Mouse (Mus musculus) hindbrain, embryonic 14.5 days (tissue): Measurements from ENCODE around the gene Smg9. TPM values are rescaled to one million over a fixed set of nuclear protein-coding genes. Genes with fewer than 3 reads are reported as not detected.

Source experiments
- ATAC-seq: fragments of 200-750 bp; cut with Nextera tagmentation; 2 replicates; pipeline ENCODE4 v1.8.0; 2017; ENCODE audit warnings: moderate number of reproducible peaks, mild to moderate bottlenecking, moderate TSS enrichment, moderate library complexity; ENCODE audit not compliant: low FRiP score
- DNase-seq: peaks from one replicate; pipeline ENCODE4 v3.0.0-alpha.2; 2015; ENCODE audit warnings: low spot score
- H3K27ac ChIP-seq: fragments of 300-500 bp; sonication (generic); 2 replicates; pipeline ENCODE4 v1.5.1; 2014; ENCODE audit warnings: mild to moderate bottlenecking, moderate library complexity
- H3K27me3 ChIP-seq: fragments of 300-500 bp; sonication (generic); 2 replicates; pipeline ENCODE4 v1.6.1; 2014; ENCODE audit warnings: mild to moderate bottlenecking, low read length, mixed read lengths; ENCODE audit not compliant: control insufficient read depth, insufficient read depth
- H3K36me3 ChIP-seq: fragments of 300-500 bp; sonication (generic); replicated peaks from 2 replicates; pipeline ENCODE4 v1.6.1; 2014; ENCODE audit not compliant: control insufficient read depth, insufficient read depth
- H3K4me1 ChIP-seq: fragments of 300-500 bp; sonication (generic); replicated peaks from 2 replicates; pipeline ENCODE4 v1.6.1; 2014; ENCODE audit warnings: antibody characterized with exemption, low read length, mixed read lengths; ENCODE audit not compliant: control insufficient read depth, insufficient read depth
- H3K4me2 ChIP-seq: fragments of 300-500 bp; sonication (generic); replicated peaks from 2 replicates; pipeline ENCODE4 v1.6.1; 2014; ENCODE audit warnings: mild to moderate bottlenecking, moderate library complexity
- H3K4me3 ChIP-seq: fragments of 300-500 bp; sonication (generic); replicated peaks from 2 replicates; pipeline ENCODE4 v1.5.1; 2014; ENCODE audit warnings: mild to moderate bottlenecking, low read length
- H3K9ac ChIP-seq: fragments of 300-500 bp; sonication (generic); 2 replicates; pipeline ENCODE4 v1.6.1; 2014
- H3K9me3 ChIP-seq: fragments of 300-500 bp; sonication (generic); 2 replicates; pipeline ENCODE4 v1.6.1; 2016; ENCODE audit warnings: low read length; ENCODE audit not compliant: control insufficient read depth
- WGBS: fragments of 180-500 bp; shearing (Covaris S2); extraction: QIAGEN DNeasy Blood & Tissue Kit; methylation state at CpG from one replicate; pipeline ENCODE4 v1.1.7; 2014; 5-methylcytosine and 5-hydroxymethylcytosine counted together
- polyA plus RNA-seq: library from polyadenylated mRNA; unstranded; fragments of >200 nt; fragmentation: Nextera tagmentation; extraction: Ambion mirVana; gene quantifications from 2 replicates; pipeline ENCODE4 v1.2.1, GENCODE M21; 2014

Smg9 gene
- polyA plus RNA-seq, 1 experiment from 2014 or later = 30.3 TPM

DNA sequence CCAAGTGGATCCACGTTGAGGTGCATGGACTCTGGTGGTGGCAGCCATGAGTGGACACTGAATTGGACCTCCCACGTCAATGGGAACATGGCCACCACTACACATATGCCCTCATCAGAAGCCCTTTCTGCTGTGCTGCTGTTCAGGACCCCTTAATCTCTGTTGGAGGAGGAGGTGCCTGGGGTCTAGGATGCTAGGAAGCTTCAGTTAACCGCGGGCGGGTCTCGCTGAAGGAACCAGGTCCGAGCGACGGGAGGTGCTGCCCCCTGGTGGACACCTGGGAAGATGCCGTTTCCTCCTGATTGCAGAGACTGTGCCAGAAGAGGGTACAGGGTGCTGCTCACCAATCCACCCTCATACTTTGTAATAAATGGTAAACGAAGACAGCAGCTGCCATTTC lies 14.6 kb upstream of the Smg9 start:
- H3K27ac ChIP-seq = no peak overlapping the region
- H3K4me1 ChIP-seq = no peaks in the 10 kb centered on the region
- H3K4me2 ChIP-seq = peak overlapping the region; percentile 26
- H3K9ac ChIP-seq = no peak overlapping the region
- DNase-seq (peak; percentile 78), ATAC-seq (peak; percentile 55; the same call in 1 of the 2 replicates)
- no peak overlapping the region for H3K4me3 ChIP-seq
- H3K36me3 ChIP-seq = no peaks in the 10 kb centered on the region
- H3K9me3 ChIP-seq = no peaks in the 10 kb centered on the region
- 11% methylated on average over 11 of the region's 11 CpGs for WGBS
- H3K27me3 ChIP-seq = no peaks in the 10 kb centered on the region

DNA sequence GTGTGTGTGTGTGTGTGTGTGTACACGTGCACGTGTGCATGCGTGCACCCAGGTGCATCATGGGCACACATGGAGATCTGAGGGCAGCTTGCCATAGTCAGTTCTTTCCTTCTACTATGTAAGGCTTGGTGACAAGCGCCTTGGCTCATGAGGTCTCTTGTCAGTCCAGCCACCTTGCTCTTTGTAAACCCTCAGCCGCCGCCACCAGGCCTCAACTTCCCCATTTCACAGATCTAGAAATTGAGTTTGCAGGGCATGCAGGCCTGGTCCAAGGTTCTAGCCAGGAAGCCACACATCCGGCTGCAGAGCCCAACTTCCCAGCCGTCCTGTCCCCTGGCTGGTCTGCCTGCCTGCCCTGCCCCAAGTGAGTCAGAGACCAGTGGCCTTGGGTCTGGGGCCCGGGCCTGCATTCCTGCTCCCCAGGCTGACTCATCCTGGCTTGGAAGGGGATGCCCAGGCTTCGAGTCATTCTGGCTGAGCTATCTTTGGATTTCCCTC lies 12.3 kb upstream of the Smg9 start:
- H3K4me2 ChIP-seq = no peak overlapping the region
- no peak overlapping the region for H3K4me3 ChIP-seq
- no peak for ATAC-seq
- no peak overlapping the region for H3K9ac ChIP-seq
- no peak for DNase-seq
- H3K27ac ChIP-seq = no peak overlapping the region
- H3K9me3 ChIP-seq = no peaks in the 10 kb centered on the region
- H3K27me3 ChIP-seq = no peaks in the 10 kb centered on the region
- 87% methylated on average over 10 of the region's 10 CpGs for WGBS
- no peaks in the 10 kb centered on the region for H3K4me1 ChIP-seq
- H3K36me3 ChIP-seq = no peaks in the 10 kb centered on the region

DNA sequence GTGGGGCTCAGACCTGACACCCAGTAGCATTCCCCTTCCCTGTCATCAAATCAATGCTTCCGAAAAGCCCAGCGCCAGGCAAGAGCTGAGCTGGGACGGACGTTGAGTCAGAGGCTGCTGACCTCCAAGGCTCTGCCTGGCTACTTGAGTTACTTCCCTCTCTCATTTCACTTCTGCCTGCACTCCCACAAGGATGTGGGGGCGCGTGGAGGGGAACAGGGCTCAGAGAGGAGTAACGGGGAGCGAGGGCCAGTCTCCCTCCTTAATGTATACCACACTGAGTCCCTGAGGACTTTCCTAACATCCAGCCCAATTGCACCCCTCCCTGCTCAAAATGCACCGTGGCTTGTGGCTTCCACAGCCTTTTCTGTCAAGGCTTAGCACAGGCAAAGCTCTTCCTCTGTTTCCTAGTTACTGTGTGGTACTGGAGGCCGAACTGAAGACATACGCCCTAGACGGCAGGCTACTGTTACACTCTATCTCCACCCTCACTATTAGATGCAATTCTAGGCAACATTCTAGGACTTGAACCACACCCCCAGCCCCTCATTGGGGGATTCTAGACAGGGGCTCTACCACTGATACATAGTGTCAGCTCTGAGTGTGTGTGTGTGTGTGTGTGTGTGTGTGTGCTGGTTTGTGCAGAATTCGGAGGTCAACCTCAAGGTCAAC lies 9.8 kb upstream of the Smg9 start:
- Histone ChIP-seq H3K9ac (no peak overlapping the region), H3K27ac (no peak overlapping the region), H3K9me3 (no peaks in the 10 kb centered on the region), H3K27me3 (no peaks in the 10 kb centered on the region), H3K4me2 (no peak overlapping the region), H3K36me3 (no peaks in the 10 kb centered on the region), H3K4me1 (no peaks in the 10 kb centered on the region), H3K4me3 (no peak overlapping the region)
- DNase-seq (no peak), ATAC-seq (no peak)
- WGBS = 73% methylated on average over 13 of the region's 13 CpGs

GRCm38 (mm10) chr7:24390512-24390911 lies 8.9 kb upstream of the Smg9 start:
- 53% methylated on average over 7 of the region's 7 CpGs for WGBS
- no peak overlapping the region for H3K9ac ChIP-seq

DNA sequence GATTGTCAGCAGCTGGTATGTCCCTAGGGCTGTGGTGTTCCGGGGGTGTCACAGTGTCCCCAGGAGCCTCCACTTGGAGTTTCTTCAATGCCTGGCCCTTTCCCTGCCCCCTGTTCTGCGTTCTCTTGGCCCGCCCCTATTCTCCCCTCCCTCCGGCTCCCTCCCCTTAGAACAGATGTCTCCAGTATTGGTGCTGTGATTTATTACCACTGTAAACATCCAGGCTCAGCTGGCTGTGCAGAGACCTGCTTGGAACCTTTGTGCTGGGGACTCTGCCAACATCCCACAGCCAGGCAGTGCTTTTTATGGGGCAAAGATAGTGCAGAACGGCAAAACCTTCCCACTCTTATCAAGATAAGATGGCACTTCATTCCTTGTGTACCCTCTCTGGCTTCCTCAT lies 8.3 kb upstream of the Smg9 start:
- no peak overlapping the region for H3K4me3 ChIP-seq
- no peaks in the 10 kb centered on the region for H3K4me1 ChIP-seq
- H3K27ac ChIP-seq = peak overlapping the region; percentile 68
- peak; percentile 48 for DNase-seq
- H3K4me2 ChIP-seq = peak overlapping the region; percentile 31
- 21% methylated on average over 5 of the region's 5 CpGs for WGBS
- H3K36me3 ChIP-seq = no peaks in the 10 kb centered on the region
- H3K9ac ChIP-seq = peak overlapping the region; percentile 9; the same call in 1 of the 2 replicates
- H3K27me3 ChIP-seq = no peaks in the 10 kb centered on the region
- peak; percentile 77 for ATAC-seq
- no peaks in the 10 kb centered on the region for H3K9me3 ChIP-seq

More at GRCm38 (mm10) chr7:24390512-24390911, 8.9 kb upstream of the Smg9 start:
- Histone ChIP-seq H3K27me3 (no peaks in the 10 kb centered on the region), H3K4me3 (no peak overlapping the region), H3K36me3 (no peaks in the 10 kb centered on the region), H3K4me2 (0 out of 2 replicates have a peak overlapping the region, but pooled peaks have one; percentile 17), H3K9me3 (no peaks in the 10 kb centered on the region), H3K4me1 (no peaks in the 10 kb centered on the region), H3K27ac (no peak overlapping the region)
- no peak for DNase-seq
- no peak for ATAC-seq

DNA sequence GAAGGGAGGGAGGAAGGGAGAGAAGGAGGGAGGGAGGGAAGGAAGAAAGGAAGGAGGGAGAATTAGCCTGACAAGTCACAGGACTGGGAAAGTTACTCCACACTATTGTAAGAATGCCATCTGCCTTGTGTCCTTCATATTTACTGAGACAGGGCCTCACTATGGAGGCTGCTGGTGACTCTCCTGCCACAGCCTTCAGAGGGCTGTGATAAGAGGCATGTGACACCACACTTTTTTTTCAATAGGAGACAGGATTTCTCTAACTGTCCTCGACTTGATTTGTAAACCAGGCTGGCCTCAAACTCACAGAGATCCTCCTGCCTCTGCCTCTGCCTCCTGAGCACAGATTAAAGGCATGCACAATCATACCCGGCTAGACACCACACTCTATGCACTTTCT lies 7.7 kb upstream of the Smg9 start:
- Histone ChIP-seq H3K4me1 (no peaks in the 10 kb centered on the region), H3K9me3 (no peaks in the 10 kb centered on the region), H3K36me3 (no peaks in the 10 kb centered on the region), H3K4me3 (no peak overlapping the region), H3K4me2 (no peak overlapping the region), H3K9ac (no peak overlapping the region), H3K27ac (no peak overlapping the region; the same call in 1 of the 2 replicates), H3K27me3 (no peaks in the 10 kb centered on the region)
- no peak for ATAC-seq
- 83% methylated on average over 2 of the region's 2 CpGs for WGBS
- no peak for DNase-seq

- no peak overlapping the region for H3K9ac ChIP-seq
- no peaks in the 10 kb centered on the region for H3K27me3 ChIP-seq
- no peak overlapping the region for H3K4me2 ChIP-seq
- H3K36me3 ChIP-seq = no peaks in the 10 kb centered on the region
- DNase-seq (no peak), ATAC-seq (no peak)
- no peaks in the 10 kb centered on the region for H3K4me1 ChIP-seq
- H3K4me3 ChIP-seq = no peak overlapping the region
- no peak overlapping the region for H3K27ac ChIP-seq
- 86% methylated on average over 2 of the region's 3 CpGs for WGBS
- no peaks in the 10 kb centered on the region for H3K9me3 ChIP-seq
Measured at GRCm38 (mm10) chr7:24394054-24394453, 5.4 kb upstream of the Smg9 start.

- WGBS = 88% methylated on average over 15 of the region's 15 CpGs
- no peak for DNase-seq
Measured at GRCm38 (mm10) chr7:24394475-24395161, 4.8 kb upstream of the Smg9 start.

GRCm38 (mm10) chr7:24396832-24397231 lies 2.6 kb upstream of the Smg9 start:
- Histone ChIP-seq H3K9ac (no peak overlapping the region), H3K27me3 (no peaks in the 10 kb centered on the region), H3K4me3 (no peak overlapping the region), H3K4me2 (no peak overlapping the region), H3K9me3 (no peaks in the 10 kb centered on the region), H3K27ac (no peak overlapping the region), H3K36me3 (no peaks in the 10 kb centered on the region), H3K4me1 (peaks cover 9% of the 10 kb centered on the region; the same call in 1 of the 2 replicates)
- DNase-seq (no peak), ATAC-seq (no peak)
- 82% methylated on average over 11 of the region's 11 CpGs for WGBS

More at GRCm38 (mm10) chr7:24394475-24395161, 4.8 kb upstream of the Smg9 start:
- H3K4me3 ChIP-seq = no peak overlapping the region
- no peaks in the 10 kb centered on the region for H3K4me1 ChIP-seq
- H3K9ac ChIP-seq = no peak overlapping the region
- H3K36me3 ChIP-seq = no peaks in the 10 kb centered on the region
- H3K27ac ChIP-seq = no peak overlapping the region
- H3K4me2 ChIP-seq = no peak overlapping the region
- no peaks in the 10 kb centered on the region for H3K9me3 ChIP-seq
- no peaks in the 10 kb centered on the region for H3K27me3 ChIP-seq
- no peak for ATAC-seq
